Mouse (Mus musculus) urinary bladder, postnatal 36 days (tissue): Measurements from ENCODE around the gene Krt33a.

ENCODE experiments used
- DNase-seq, 2 experiments: peaks; one replicate each; pipeline ENCODE4 v3.0.0; 2022; ENCODE audit warnings: low spot score in 2 of 2, mixed read lengths in 1 of 2

Gene Krt33a

DNA sequence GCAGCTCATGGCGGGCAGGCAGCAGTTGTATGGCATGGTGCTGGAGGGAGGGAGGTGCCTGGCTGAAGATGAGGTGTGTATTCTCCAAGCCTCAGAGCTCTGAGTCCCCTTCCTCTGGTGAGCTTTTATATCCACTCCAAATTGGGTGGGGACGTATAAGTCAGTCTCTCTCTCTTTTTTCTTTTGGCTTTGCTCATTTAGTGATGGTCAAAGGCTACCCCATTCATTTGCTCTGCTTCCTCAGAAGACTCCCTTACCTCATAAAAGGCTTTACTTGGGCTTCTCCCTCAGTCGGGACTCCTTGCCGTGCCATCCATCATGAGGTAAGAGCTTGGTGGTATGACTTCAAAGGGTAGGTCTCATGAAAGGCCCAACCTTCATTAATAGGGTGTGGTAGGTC lies at the start of gene Krt33a:
TSS of gene Krt33a (minus strand) at position 101 of the 400 bp plus-strand sequence.
- DNase-seq, result no peak

DNA sequence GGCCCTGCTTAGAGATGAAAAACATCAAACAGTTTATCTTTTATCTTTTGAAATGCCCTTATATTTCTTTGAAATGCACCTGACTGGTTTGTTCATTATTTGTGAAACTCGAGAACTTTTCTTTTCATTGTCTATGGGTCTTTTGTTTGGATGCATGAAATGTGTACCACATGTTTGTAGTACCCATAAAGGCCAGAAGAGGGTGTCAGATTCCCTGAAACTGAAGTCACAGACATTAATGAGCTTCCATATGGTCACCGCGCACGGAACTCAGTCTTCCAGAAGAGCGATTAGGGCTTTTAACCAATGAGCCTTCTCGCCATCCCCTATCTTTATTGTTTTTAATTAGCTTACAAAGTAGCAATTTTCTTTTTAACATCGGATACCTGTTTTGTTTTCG lies 42.9 kb upstream of the Krt33a start:
- no peak for DNase-seq

DNA sequence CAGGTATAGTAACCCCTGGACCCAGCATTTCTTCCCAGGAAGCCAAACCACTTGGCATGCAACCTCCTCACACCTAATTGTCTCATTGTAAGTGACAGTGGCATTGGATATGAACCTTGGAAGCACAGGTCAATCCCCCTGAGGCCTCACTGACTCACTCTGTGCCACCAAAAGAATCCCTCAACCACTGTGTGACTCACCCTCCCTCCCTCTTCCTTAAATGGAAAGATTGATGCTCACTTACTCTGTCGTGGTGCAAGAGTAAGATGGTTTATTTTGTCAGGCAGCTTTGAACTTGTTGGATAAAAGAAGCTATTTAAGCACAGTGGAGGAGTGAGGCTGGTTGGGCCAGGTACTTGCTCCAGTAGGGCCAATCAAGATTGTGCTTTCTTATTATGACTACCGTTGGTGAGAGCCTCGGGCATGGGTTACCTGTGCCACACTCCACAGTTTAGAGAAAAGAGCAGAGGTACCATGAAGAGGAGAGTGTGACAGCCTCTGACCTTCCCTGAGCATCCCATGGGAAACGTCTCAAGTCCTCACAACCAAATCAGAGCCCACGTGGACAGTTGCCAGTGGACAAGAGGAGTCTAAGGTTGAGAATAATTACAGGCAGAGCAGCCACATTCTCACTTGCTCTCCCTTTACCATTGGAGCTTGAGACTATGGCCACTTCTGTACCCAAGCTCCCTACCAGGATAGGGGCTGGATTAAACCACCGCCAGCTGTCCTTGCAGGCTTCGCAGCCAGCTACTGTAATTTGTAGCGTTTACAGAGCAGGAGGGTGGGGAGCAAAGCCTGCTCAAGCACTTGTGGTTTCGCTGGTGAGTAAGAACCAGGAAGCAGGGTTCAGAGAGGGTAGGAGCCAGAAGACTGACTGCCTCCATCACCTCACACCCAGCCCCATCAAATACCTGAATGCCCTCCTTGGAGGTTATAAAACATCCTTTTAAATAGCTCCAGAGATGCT lies 40.0 kb upstream of the Krt33a start:
- no peak for DNase-seq

DNA sequence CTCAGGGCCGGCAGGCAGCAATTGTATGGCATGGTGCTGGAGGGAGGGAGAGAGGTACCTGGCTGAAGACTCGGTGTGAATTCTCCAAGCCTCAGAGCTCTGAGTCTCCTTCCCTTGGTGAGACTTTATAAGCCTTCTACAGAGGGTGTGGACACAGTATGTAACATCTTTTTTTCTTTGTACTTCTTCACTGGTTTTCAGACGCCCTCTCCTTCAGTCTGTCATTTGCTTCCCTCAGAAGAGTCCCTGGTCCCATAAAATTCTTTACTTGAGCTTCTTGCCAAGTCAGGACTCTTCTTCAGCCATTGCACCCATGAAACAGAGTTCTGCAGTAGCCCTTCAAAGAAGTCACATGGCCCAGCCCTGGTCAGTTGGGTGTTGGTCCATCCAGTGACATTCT lies 34.4 kb upstream of the Krt33a start, which contains the start of gene Krt31:
TSS of gene Krt31 (minus strand) at position 101 of the 400 bp plus-strand sequence.
- no peak for DNase-seq

DNA sequence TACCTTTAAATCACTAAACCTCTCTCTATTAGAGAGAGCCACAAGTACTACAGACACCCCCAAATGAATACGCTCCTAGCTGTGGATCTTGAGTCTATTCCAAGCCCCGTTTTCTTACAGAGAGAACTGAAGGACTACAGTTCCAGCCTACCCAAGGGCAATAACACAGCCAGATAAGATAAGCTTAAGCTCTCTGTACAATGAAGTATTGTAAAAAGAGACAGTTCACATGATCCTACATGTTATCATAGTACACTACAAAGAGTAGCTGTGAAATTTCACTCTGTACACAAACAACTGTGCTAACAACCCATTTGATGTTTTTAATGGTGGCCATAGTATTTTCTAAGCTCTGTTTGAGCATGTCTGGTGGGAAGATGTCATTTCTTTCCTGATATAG lies 31.2 kb upstream of the Krt33a start:
- DNase-seq, result no peak

DNA sequence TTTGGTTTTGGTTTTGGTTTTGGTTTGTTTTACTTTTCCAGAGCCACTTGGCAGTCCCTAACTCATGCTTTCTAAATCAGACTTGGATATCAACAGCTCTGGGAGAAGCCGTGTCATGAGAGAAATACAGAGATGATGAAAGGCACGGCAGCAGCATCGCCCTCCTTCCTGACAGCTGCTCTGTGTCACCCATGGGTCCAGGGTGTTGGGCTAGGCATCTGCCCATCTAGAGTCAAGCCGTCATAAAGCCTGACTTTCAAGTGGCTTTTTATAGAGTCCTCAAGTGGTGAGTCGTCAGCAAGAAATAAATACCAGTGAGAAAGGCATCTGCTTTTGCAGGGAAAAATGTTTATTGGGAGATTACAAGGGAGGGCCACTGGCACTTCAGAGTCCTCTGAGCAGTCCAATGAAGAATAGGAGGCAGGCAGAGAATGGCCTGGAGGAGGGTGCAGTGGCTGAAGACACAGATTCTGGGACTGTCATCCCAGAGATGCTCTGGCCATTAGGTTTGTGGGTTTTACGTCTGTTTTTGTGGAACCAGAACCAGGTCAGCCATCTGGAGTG lies 30.4 kb upstream of the Krt33a start:
- no peak for DNase-seq

DNA sequence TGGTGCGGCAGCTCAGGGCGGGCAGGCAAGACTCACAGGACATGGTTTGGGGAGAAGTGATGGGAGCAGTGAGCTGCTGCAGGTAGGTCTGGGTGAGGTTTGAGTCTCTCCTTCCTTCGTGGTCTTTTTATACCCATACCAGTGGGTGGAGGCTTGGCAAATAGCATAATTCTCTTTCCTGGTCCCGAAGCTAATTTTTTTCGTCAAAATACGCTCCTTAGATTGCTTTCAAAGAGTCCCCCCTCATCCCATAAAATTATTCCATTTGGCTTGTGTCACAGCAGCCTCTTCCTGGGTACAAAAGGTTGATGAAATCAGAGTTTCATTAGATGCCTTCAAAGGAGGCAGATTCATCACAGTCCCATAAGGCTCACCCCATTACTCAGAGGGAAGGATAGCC lies 25.4 kb upstream of the Krt33a start, which contains the start of gene Krt34:
TSS of gene Krt34 (minus strand) at position 101 of the 400 bp plus-strand sequence.
- no peak for DNase-seq

DNA sequence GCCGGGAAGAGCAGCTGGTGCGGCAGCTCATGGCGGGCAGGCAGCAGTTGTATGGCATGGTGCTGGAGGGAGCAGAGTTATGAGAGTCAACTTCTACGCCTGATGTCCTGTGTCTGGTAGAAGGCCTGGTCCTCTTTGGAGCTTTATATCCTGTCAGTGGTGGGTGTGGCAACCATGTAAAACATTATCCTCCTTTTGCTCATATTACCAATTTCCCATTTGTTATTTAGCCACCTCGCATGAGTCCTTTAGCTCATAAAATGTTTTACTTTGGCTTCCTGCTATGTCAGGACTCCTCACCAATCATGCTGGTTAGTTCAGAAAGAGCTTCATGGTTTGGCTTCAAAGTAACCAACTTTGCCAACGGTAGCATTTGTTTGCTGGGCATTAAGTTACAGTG lies 13.8 kb upstream of the Krt33a start, which contains the start of gene Krt33b:
TSS of gene Krt33b (minus strand) at position 101 of the 400 bp plus-strand sequence.
- DNase-seq, result no peak

DNA sequence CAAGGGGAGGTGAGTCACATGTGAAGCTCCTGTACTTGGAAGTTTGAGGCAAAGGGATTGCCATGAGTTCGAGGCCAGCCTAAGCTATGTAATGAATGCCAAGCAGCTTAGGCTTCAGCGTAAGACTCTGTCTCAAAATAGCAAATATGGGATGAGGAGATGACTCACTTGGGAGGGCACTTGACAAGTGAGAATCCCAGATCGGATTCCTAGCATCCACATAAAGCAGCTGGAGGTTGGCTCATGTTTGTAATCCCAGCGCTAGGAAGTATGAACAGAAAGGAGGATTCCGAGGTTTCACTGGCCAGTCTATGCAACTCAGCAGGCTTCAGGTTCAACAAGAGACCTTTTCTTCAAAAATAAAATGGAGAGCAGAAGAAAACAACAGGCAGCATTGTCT lies 5.4 kb upstream of the Krt33a start:
- DNase-seq, result no peak

DNA sequence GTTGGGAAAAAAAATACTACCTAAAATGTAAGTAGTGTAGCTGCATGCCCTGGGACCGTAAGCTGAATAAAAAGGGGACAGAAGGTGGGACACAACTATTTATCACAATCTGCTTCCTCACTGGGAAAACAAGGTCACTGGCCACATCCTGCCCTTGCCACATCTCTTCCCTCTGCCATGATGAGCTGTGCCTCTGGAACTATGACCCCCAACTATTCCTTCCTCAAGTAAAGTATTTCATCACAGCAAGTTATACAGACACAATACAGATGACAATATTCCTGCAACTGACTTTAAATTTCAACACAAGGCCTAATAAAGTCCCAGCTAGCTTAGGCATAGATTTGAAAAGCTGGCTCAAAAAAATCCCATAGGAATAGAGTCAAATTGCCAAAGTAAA lies 3.5 kb upstream of the Krt33a start:
- DNase-seq, result no peak

DNA sequence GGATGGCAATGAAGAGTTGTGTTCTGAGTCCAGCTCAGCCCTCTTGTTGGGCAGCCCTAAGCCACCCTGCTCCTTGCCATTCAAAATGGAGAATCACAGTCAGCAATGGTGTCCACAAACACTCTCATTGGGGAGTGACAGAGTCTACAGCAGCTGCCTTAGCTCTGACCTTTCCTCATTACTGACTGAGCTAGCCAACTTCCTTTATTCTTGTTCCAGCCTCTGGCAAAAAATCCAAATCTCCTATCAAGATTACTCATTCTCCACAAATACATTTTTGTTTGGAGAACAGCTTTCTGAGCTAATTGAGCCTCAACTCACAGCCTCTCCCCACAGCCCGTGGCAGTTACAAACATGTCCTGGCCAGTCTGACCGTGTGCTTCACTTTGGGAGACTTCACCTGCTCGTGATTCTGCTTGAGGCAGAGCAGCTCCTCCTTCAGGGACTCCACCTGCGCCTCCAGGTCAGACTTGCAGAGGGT lies 2.3 kb downstream of the Krt33a start:
- peak; percentile 28 to 47 for DNase-seq

DNA sequence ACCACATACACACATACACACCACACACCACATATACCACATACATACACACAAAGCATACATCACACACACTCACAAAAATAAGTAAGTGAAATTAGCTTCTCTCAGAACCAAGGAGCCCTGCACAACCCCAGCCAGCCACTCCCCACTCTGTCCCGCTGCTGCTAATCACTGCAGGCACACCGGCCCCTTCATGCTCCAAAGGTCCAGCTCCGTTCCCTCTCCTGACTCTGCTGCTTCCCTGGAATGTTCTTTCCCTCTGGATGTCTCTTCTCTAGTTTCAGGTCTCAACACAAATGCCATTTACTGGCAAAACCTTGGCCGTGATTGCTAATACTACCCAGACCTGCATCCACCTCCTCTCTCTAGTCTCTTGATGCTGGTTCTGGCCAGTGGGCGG lies 5.3 kb downstream of the Krt33a start:
- DNase-seq, result no peak

DNA sequence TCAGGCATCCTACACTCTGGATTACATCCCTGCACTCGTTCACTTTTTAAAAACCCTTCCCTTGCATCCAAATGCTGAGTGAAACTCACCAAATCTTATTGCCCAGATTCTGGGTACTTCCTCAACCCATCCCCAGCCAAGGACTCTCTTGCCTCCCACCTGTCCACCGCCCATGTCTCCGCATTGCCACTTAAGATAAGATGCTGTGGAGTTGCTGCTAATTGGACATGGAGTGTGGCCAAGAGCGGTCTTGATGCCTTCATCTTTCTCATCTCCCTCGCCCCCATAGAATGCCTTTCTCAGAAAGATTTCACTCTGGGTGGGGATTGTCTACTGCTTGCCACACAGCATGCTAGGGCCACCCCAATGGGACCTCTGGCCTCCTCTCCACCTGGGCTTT lies 7.7 kb downstream of the Krt33a start:
- no peak for DNase-seq

DNA sequence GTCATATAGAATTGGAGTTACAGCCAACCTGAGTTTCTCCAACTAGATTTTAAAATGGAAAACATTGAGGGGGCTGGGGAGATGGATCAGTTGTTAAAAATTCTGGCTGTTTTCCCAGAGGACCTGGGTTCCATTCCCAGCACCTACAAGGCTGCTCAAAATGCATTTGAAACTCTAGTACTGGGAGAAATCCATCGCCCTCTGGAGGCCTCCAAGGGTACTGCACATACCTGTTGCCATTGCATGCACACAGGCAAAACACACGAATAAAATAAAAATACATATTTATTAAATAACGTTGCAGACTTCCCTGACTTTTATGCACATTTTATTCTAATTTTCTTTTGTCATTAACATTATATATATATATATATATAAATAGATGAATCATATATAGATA lies 9.4 kb downstream of the Krt33a start:
- no peak for DNase-seq

DNA sequence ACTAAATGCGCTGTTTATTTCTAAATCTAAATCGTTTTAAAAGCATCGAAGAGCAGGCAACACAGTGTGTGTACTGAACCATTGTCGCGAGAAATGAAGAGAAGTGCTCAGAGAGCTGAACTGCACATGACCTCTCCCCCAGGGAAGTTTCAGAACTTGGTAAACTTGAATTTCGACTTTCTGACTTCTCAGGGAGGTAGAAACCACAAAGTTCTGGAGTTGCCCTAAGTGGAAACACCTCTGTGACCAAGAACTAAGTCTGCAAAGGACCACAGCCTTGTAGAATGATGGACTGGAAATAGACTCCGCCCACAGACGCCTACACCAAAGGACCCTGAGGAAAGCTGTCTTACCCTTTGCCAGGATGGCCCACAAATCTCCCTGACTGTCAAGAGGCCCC lies 10.1 kb downstream of the Krt33a start:
- DNase-seq, result peak; percentile 9 to 29

DNA sequence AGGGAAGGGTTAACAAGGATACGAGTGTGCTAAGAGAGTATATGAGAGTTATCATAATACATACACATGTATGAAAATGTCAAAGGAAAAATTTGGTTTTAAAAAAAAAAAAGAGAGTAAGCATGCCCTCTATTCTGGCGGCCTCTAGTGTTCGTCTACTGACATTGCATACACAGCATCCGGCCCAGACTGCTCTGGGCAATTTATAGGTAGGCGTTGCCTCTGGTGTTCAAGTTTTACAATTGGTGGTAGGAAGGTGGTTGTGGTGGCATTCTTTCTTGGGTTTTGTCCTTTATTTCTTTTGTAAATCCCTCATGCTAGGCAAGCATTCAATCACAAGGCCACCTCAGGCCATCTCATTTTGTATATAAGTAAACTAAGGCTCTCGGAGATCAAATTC lies 11.2 kb downstream of the Krt33a start:
- DNase-seq, result peak; percentile 57 to 59

DNA sequence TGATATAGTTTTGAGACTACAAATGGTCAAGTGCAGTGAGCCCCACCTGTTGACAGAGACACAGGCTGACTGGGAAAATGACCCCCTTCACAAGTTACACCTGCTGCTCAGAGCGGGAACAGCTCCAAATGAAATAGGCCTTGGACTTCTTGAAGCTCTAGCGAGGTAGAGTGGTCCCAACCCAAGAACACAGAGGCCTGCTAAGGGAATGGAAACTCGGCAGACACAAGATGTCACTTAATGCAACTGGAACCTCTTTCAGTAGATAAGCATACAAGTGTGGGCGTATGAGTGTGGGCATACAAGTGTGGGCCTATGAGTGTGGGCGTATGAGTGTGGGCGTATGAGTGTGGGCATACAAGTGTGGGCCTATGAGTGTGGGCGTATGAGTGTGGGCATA lies 16.9 kb downstream of the Krt33a start:
- DNase-seq, result no peak

DNA sequence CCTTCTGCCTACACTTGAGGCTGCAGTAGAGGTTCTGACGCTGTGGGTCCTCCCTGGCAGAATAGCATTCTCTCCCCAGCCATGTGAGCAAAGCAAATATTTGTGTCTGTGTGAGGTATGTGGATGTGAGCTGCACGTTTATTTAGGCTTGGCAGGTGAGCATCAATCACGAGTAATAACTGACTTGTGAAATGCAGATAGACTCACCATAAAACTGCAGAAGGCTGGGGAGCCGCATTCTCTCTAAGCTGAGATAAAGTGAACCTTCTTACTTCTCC lies 21.7 kb downstream of the Krt33a start:
- no peak for DNase-seq

DNA sequence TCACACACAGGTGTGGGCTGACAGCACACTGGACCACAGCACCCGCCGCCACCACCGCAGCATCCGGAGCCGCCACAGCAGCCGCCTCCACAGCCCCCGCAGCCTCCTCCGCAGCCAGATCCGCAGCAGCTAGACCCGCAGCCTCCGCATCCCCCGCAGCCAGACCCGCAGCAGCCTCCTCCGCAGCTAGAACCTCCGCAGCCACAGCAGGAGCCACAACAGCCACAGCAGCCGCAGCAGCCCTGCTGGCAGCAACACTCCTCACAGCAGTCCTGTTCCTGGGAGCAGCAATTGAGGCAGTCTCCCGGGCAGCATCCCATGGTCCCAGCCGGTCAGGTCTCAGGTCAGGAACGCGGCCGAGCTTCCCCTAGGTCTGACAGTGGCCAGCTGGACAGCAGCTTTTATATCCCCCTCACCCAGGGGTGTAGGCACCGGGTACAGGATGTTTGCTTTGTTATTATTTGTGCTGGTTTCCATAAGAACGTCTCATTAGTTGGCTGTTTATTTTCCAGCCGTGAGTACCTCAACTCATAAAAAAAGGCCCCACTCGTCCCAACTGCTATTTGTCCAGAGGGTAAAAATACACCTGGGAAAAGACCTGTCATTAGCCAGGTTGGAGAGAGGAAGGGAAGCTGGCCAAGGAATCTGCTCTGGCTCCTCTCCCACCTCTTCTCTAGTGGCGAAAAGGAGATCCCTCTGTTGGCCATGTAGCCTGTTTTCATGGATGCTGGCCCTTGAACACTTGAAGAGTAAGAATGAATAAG lies 22.2 kb downstream of the Krt33a start, which contains the start of gene Krtap17-1:
TSS of gene Krtap17-1 (minus strand) at position 375 of the 764 bp plus-strand sequence.
- no peak for DNase-seq

DNA sequence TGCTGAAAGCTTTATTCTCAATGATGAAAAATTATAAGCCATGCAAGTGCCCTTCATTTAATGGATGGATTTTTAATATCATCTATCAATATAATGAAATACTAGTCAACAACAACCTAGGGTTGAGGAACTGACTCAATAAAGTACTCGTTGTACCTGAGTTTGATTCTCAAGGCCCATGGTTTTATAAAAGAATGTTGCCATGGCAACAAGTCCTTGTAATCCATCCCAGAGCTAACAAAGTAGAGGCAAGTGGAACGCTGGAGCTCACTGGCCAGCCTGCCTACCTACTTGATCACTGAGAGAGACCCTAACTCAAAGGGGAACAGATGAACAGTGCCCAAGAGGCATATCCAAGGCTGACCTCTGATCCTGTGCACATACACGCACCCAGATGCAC lies 25.4 kb downstream of the Krt33a start:
- DNase-seq, result no peak

DNA sequence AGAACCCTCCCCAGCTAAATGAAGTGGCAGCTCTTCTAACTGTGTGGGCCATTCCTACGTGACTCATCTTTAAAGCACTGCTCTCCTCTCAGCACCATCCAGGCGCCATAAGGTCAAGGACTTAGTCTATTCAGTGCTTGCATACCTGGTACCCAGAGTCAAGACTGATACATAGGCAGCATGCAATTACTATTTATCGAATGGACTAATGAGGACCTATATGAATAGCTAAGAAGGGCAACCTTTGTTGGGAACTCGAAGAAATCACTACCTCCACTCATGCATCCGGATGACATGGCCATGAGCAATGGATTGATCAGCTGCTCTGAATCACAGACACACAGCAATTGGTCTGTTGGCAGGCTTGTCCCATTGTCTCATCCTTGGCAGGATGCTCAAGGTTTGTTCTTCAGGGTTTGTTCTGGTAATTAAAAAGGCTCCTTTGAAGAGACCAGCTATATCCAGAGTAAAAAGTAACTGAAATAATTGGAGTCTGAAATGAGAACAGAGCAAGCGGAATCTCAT lies 26.1 kb downstream of the Krt33a start:
- no peak for DNase-seq

DNA sequence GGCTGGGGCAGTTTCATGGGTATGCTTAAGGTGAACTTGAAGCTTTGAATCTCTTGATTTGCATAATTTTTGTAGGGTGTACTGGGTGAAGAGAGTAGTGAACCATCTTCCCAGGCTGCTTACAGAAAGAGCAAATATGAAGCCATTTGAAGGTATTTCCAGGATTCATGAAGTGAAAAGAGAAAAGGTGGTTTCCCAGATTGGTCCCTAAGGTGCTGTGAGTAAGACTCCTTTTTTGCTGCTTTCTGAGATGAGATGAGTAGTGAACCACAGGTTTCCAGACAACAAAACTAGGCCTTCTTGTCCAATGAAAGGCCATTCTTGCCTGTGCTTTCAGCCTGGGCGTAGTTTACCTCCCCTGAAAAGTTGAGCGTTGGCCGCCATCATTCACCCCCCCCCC lies 27.5 kb downstream of the Krt33a start:
- no peak for DNase-seq
